Mouse (Mus musculus) C2C12 (cell line): ENCODE measurements around the gene Ofcc1.

Source experiments
- CEBPB ChIP-seq: IDR thresholded peaks from one replicate; pipeline ENCODE4 v1.6.1; 2011; ENCODE audit warnings: low read depth, mild to moderate bottlenecking, control low read depth, moderate library complexity
- CTCF ChIP-seq: IDR thresholded peaks from one replicate; pipeline ENCODE4 v1.5.1; 2011; ENCODE audit not compliant: control insufficient read depth, insufficient read depth, insufficient read length
- FOSL1 ChIP-seq: IDR thresholded peaks from one replicate; pipeline ENCODE4 v1.8.0; 2011; ENCODE audit warnings: mild to moderate bottlenecking, low read length; ENCODE audit not compliant: poor library complexity, insufficient read depth, severe bottlenecking
- MAX ChIP-seq: IDR thresholded peaks from one replicate; pipeline ENCODE4 v1.6.1; 2011; ENCODE audit warnings: mild to moderate bottlenecking, control low read depth
- MYOD1 ChIP-seq: IDR thresholded peaks from one replicate; pipeline ENCODE4 v1.6.1; 2011; ENCODE audit warnings: low read depth; ENCODE audit not compliant: control insufficient read depth, insufficient read length
- MYOG ChIP-seq: IDR thresholded peaks from one replicate; pipeline ENCODE4 v1.6.1; 2011; ENCODE audit not compliant: control insufficient read depth, insufficient read length; ENCODE audit errors: extremely low read depth

DNA sequence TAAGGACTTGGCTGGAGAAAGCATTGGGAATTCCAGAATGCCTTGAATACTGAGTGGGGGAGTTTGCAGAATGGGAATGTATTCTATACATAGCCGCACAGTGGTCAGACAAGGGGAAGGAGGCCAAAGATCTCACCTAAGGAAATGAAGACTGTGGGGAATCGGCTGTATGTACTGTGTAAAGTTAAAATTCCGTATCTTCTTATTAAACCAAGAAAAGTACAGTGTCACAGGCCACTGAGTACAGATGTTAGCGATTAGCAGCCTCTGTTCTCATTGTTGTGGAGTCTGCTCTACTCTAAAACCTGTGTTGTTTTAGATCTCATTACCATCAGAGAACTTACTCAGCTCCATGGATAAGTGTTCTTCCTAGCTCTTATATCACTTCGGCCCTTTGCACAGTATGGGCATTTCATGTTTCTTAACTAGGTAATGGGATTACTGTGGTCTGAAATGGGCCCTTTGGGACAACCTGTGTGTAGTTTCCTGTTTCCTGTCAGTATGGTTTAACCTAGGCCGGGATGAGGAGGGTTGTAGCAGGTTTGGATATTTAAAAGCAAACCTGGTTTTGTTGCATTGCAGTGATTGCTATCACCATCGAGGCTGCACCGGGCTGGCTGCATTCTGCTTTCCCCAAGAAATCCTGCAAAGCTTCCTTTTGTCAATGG, 392.8 kb downstream of the Ofcc1 start:
- no peak for TF ChIP-seq CTCF
- TF ChIP-seq MYOG, result no peak
- no peak for TF ChIP-seq CEBPB
- TF ChIP-seq MYOD1, result no peak
- TF ChIP-seq MAX, result no peak
- no peak for TF ChIP-seq FOSL1
